Mouse (Mus musculus): ENCODE results near the gene Btn1a1.

Btn1a1 gene

GRCm38 (mm10) chr13:23465600-23466109 is at the start of gene Btn1a1:
Gene Btn1a1, minus strand, starts transcription at chr13:23465901.
- DNase-seq = no peak

DNA sequence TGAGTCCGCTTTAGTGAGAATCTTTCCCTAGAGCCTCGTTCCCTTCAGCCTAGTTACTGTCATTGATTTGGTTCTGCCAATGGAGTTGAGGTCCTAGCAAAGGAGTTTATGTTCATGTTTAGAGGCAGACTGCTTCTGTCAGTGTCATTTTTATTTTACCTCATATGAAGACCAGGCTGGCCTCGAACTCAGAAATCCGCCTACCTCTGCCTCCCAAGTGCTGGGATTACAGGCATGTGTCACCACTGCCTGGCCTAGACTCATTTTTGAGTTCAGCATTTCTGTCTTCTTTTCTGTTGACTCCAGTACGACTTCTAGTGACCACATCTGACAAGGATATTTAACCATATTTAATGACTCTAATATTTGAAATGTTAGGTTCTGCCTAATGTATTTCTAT is 49.6 kb upstream of the Btn1a1 start:
- DNase-seq = no peak

GRCm38 (mm10) chr13:23513517-23513916 is 47.8 kb upstream of the Btn1a1 start:
- DNase-seq = no peak

DNA sequence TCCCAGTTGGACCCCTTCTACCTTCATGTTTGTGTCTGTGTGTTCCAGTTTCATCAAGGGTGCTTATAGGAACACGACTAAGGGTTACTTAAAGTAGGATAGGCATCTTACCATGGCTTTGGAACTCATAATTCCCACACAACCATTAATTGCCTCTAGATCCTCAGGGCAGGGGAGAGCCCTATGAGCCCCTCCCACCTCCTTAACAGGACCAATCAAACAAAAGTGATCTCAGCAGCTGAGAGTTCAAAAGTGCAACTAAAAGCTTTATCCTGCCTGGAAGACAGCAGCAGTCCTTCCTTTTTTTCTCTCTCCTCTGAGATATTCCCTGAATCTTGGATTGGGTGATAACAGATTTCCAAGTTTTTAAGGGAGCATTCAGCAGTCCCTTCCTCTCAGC is 44.4 kb upstream of the Btn1a1 start:
- no peak for DNase-seq

GRCm38 (mm10) chr13:23506819-23507515 is 41.3 kb upstream of the Btn1a1 start:
- DNase-seq = no peak

DNA sequence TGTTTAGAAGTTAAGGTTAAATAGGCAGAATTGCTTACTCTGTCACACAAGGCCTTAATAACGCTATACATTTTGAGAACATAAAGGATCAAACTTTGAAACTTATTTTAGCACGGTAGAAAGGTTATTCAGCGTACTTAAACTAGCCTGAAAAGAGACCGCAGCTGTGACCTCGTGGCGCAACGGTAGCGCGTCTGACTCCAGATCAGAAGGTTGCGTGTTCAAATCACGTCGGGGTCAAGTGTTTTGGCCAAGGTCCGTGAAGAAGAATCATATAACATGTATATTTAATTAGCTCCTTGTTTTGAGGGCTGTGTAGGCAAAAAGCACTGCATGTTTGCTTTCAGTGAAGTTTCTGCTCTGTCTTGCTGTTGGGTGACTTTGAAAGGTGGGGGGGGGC is 40.6 kb upstream of the Btn1a1 start:
- DNase-seq = peak; percentile 7

GRCm38 (mm10) chr13:23505662-23506345 is 40.1 kb upstream of the Btn1a1 start:
- DNase-seq = no peak

GRCm38 (mm10) chr13:23503797-23504196 is 38.1 kb upstream of the Btn1a1 start:
- DNase-seq = peak; percentile 20

- no peak for DNase-seq
These were observed 37.2 kb upstream of the Btn1a1 start for GRCm38 (mm10) chr13:23502916-23503315.

DNA sequence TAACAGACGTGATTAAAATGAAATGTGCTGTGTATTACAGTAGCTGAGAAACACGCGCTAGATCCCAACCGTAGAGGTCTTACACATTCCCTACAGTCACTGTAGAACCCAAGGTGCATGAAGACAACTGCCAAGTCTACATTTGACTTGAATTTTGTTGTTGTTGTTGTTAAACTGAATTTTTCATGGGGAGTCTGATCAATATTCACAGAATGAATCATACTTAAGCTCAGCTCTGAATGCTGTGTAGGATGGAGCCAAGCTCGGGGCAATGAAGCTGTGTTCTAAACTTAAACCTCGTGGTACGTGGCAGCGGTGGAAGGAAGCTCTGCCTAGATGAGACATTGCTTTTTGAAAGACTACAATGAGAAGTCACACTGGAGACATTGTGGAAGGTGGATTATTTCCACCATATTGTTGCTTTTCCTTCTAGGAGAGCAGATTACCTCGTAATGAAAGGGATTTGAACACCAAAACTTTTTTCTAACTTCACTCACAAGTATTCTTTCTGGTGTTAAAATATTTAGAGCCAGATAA is 36.4 kb upstream of the Btn1a1 start:
- no peak for DNase-seq

DNA sequence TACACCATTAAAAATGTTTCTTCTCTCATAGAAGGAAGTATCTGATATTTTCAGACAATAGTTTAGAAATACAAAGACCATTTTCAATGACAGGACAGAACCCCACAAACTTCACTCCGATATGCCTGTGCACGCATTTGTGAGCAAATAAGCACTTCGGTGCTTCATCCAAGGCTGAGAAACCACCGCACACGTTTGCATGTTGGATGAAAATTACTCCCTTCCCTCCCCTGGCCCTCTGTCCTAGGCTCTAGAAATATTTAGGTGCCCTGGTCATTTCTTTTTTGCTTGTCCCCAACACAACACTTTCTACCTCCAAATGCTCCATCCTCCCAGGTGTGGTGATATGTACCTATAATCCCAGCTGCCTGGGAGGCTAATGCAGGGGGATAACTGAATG is 35.8 kb upstream of the Btn1a1 start:
- no peak for DNase-seq

GRCm38 (mm10) chr13:23500424-23501200 is 34.9 kb upstream of the Btn1a1 start:
- peak; percentile 25 for DNase-seq

- no peak for DNase-seq
These were observed 34.2 kb upstream of the Btn1a1 start for GRCm38 (mm10) chr13:23499943-23500342.

DNA sequence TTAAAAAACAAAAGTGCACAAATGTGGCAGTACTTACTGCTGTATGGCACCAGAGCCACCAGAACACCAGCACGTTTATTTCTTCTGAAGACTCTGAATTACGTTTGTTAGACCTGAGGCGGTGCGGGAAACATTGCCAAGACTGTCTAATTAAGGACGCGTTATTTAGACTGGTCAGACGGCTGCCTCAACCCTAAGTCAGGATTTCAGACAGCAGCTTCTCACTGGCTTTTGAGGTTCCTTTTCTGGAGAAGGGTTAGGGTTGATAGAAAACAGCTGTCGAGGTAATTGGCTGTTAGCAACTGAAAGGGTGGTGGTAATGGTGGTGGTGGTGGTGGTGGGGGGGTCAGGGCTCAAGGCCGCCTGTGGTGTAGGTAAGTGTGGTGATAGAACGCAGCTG is 33.0 kb upstream of the Btn1a1 start:
- DNase-seq = no peak

DNA sequence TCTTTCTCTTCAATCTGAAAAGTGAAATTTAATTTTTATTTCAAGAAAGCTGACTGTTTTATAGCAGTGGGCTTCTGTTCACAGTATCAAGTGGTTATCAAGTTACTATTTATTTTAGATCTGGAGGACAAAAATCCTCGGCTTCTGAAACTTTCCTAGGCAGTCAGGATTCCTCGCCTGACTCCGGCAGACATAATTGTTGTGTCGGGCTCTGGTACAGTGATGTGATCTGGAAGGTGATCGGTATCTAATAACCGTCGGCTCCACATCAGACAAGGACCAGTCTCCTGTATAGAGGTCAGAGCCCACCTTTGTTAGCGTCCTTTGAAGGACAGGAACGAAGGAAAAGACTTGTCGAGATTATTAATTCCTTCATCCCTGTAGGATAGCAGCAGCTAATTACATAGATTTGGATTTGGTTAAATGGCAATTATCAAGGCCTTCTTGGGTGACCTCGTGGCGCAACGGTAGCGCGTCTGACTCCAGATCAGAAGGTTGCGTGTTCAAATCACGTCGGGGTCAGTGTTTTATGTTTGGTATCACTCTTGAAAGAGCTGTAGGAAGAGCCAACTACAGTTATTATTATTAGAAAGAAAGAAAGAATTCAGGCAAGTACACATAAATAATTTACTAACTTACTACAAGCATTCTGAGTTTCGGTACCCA is 32.1 kb upstream of the Btn1a1 start:
- no peak for DNase-seq

GRCm38 (mm10) chr13:23495526-23495925 is 29.8 kb upstream of the Btn1a1 start:
- DNase-seq = no peak

DNA sequence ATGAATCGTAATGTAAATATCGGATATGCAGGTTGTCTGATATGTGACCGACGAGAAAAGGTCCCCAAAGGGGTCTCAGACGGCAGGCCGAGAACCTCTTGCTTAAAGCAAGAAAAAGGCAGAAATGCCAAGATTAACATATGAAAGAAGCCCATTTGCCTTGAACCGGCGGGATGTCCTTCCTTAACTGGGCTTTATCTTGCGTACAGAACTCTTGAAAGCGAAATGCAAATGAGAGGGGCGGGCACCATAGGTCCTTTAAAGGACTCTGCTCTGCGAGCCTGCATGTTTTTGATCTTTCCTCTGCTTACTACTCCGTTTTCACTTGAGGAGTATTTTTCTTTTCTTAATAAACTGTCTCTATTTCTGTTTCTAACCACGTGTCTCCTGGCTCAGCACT is 26.3 kb upstream of the Btn1a1 start:
- no peak for DNase-seq

GRCm38 (mm10) chr13:23491263-23491662 is 25.6 kb upstream of the Btn1a1 start:
- DNase-seq = no peak

DNA sequence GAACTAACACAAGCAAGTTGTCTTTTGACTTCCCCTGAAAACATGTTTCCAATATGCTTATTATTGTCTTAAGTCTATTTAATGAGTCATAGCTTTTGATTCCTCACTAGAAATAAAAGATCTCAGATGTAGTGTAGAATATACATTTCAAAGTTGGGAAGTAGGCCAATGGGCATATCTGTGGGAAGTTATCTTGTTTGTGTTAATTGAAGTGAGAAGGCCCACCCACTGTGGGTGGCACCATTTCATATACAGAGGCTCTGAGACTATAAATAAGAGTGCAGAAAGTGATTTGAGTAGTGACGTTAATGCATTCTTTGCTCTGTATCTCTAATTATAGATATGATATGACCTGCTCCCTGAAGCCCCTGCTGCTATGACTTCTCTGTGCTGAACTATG is 25.2 kb upstream of the Btn1a1 start:
- DNase-seq = no peak

GRCm38 (mm10) chr13:23488400-23489322 is 23.0 kb upstream of the Btn1a1 start, which contains the start of gene Btn2a2:
Gene Btn2a2, minus strand, starts transcription at chr13:23488857.
- peak; percentile 37 for DNase-seq

- DNase-seq = no peak
These were observed 19.6 kb upstream of the Btn1a1 start for GRCm38 (mm10) chr13:23485271-23485670.

- DNase-seq = no peak
These were observed 17.5 kb upstream of the Btn1a1 start for GRCm38 (mm10) chr13:23483153-23483552.

Data from kidney, adult 18-20 months (tissue).